Mouse (Mus musculus) hindbrain, embryonic 15.5 days (tissue): ENCODE measurements around the gene A3galt2. TPM values are rescaled to one million over a fixed set of nuclear protein-coding genes. Genes with fewer than 3 reads are reported as not detected.

ENCODE experiments used
- ATAC-seq: fragments of 200-750 bp; cut with Nextera tagmentation; 2 replicates; pipeline ENCODE4 v1.8.0; 2017; ENCODE audit warnings: low read depth, moderate number of reproducible peaks, moderate TSS enrichment; ENCODE audit not compliant: low FRiP score
- H3K27ac ChIP-seq: fragments of 300-500 bp; sonication (generic); replicated peaks from 2 replicates; pipeline ENCODE4 v1.5.1; 2015; ENCODE audit warnings: mild to moderate bottlenecking, inconsistent platforms
- H3K27me3 ChIP-seq: fragments of 300-500 bp; sonication (generic); 2 replicates; pipeline ENCODE4 v1.6.1; 2015; ENCODE audit warnings: control low read depth, inconsistent platforms
- H3K36me3 ChIP-seq: fragments of 300-500 bp; sonication (generic); 2 replicates; pipeline ENCODE4 v1.6.1; 2015; ENCODE audit warnings: control low read depth, inconsistent platforms
- H3K4me1 ChIP-seq: fragments of 300-500 bp; sonication (generic); replicated peaks from 2 replicates; pipeline ENCODE4 v1.6.1; 2015; ENCODE audit warnings: control low read depth, inconsistent platforms
- H3K4me2 ChIP-seq: fragments of 300-500 bp; sonication (generic); 2 replicates; pipeline ENCODE4 v1.6.1; 2015; ENCODE audit warnings: moderate library complexity, mild to moderate bottlenecking, inconsistent platforms
- H3K4me3 ChIP-seq: fragments of 300-500 bp; sonication (generic); 2 replicates; pipeline ENCODE4 v1.5.1; 2015; ENCODE audit warnings: mild to moderate bottlenecking, inconsistent platforms
- H3K9ac ChIP-seq: fragments of 300-500 bp; sonication (generic); 2 replicates; pipeline ENCODE4 v1.6.1; 2015; ENCODE audit warnings: inconsistent platforms
- H3K9me3 ChIP-seq: fragments of 300-500 bp; sonication (generic); 2 replicates; pipeline ENCODE4 v1.6.1; 2016; ENCODE audit warnings: control low read depth, inconsistent platforms
- WGBS: fragments of 180-500 bp; shearing (Covaris S2); methylation state at CpG from one replicate; pipeline ENCODE4 v1.1.7; 2015; 5-methylcytosine and 5-hydroxymethylcytosine counted together
- polyA plus RNA-seq: library from polyadenylated mRNA; unstranded; fragments of >200 nt; fragmentation: Nextera tagmentation; extraction: Ambion mirVana; gene quantifications from 2 replicates; pipeline ENCODE4 v1.2.1, GENCODE M21; 2015

Gene A3galt2
- polyA plus RNA-seq, 1 experiment from 2014 or later = 0.18 TPM

DNA sequence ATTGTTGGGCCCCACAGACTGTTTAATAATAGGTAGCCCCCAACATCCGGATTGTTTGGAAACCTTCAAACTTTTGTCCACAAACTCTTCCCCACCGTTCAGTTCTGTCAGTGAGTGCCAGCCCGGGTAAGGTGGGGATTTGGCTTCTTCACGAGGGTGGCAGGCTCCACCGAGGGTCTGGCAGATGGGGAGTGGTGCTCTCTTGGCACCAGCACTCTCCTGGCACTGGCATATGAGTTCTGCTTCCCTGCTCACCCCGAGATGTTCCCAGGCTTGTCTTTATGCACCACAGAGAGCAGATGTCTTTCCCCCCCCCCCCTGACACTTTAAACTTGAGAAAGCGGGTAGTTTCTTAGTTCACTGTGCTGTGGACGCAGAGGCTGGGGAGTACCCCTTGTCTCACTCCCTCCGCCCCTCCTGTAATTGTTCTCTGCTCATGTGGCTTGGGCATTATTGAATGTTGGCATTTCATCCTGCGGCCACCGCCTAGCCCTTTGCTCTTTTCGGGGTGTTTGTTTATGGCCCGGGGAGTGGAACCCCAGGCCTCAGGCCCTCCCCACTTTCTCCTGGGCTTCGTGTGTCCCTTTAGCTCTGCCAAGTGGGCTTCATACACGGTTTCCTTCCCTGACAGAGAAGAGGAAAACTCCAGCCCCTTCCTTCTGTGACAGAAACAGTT, 26.0 kb upstream of the A3galt2 start:
- ATAC-seq = peak; percentile 27; the same call in 1 of the 2 replicates

DNA sequence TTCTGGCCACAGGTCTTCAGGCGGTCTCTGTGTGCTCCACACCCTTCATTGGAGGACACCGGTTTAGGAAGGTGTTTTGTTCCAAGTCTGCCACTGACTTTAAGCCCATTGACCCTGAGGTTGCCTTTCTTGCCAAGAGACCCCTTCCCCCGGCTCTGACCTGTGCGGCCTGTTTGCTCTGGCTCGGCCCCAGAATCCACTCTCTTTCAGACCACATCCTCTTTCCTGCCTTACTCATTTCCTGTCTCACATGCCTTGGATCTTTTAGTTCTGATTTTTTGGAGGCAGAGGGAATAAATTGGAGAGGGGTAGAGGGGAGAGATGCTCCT, 25.5 kb upstream of the A3galt2 start:
- peaks cover 70% of the 10 kb centered on the region for H3K4me1 ChIP-seq

More for the DNA sequence above, 26.0 kb upstream of the A3galt2 start:
- Histone ChIP-seq H3K36me3 (peaks cover 5% of the 10 kb centered on the region; the same call in 1 of the 2 replicates), H3K9ac (peak overlapping the region; percentile 99), H3K27ac (peak overlapping the region; percentile 96), H3K4me3 (peak overlapping the region; percentile 94), H3K27me3 (no peaks in the 10 kb centered on the region), H3K4me1 (peaks cover 68% of the 10 kb centered on the region), H3K4me2 (peak overlapping the region; percentile 87), H3K9me3 (no peaks in the 10 kb centered on the region)
- WGBS = 3% methylated on average over 15 of the region's 15 CpGs

GRCm38 (mm10) chr4:128730271-128730670, 24.9 kb upstream of the A3galt2 start:
- Histone ChIP-seq H3K4me2 (peak overlapping the region; percentile 87), H3K9ac (0 out of 2 replicates have a peak overlapping the region, but pooled peaks have one; percentile 99), H3K27me3 (no peaks in the 10 kb centered on the region), H3K4me3 (peak overlapping the region; percentile 94), H3K9me3 (no peaks in the 10 kb centered on the region), H3K36me3 (peaks cover 5% of the 10 kb centered on the region; the same call in 1 of the 2 replicates), H3K4me1 (peaks cover 76% of the 10 kb centered on the region), H3K27ac (peak overlapping the region; percentile 96; the same call in 1 of the 2 replicates)
- WGBS = 29% methylated on average over 6 of the region's 6 CpGs
- ATAC-seq = no peak

More for the DNA sequence above, 25.5 kb upstream of the A3galt2 start:
- Histone ChIP-seq H3K27ac (peak overlapping the region; percentile 96), H3K36me3 (peaks cover 5% of the 10 kb centered on the region; the same call in 1 of the 2 replicates), H3K9ac (peak overlapping the region; percentile 99; the same call in 1 of the 2 replicates), H3K4me2 (peak overlapping the region; percentile 87), H3K9me3 (no peaks in the 10 kb centered on the region), H3K27me3 (no peaks in the 10 kb centered on the region), H3K4me3 (peak overlapping the region; percentile 94)
- 7% methylated on average over 5 of the region's 5 CpGs for WGBS
- no peak for ATAC-seq

- ATAC-seq = no peak
- peak overlapping the region; percentile 11; the same call in 1 of the 2 replicates for H3K4me2 ChIP-seq
These were observed 22.4 kb upstream of the A3galt2 start for GRCm38 (mm10) chr4:128732794-128733193.

DNA sequence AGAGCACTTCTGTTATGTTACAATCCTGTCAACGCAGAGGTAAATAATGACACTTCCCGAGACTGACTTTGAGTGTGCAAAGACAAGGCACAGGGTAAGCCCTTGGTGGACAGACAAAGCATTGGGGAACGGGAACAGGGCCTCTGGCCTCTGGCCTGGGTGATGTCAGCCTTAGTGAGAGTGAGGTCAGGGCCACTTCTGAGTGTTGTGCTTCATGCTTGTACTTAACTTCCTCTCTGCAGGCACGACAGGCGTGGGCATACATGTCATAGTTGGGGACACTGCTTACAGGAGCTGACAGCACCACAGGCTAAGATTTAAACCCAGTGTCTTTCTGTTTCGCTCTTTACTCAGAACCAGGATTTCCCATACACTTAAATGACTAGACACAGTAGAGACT, 21.7 kb upstream of the A3galt2 start:
- H3K4me3 ChIP-seq = no peak overlapping the region
- H3K9me3 ChIP-seq = no peaks in the 10 kb centered on the region
- no peak overlapping the region for H3K9ac ChIP-seq
- ATAC-seq = no peak
- no peaks in the 10 kb centered on the region for H3K27me3 ChIP-seq
- 26% methylated on average over 6 of the region's 6 CpGs for WGBS
- peaks cover 5% of the 10 kb centered on the region; the same call in 1 of the 2 replicates for H3K36me3 ChIP-seq
- H3K27ac ChIP-seq = peak overlapping the region; percentile 65; the same call in 1 of the 2 replicates
- H3K4me2 ChIP-seq = peak overlapping the region; percentile 11; the same call in 1 of the 2 replicates
- peaks cover 96% of the 10 kb centered on the region for H3K4me1 ChIP-seq

More at GRCm38 (mm10) chr4:128732794-128733193, 22.4 kb upstream of the A3galt2 start:
- no peak overlapping the region for H3K27ac ChIP-seq
- peaks cover 92% of the 10 kb centered on the region for H3K4me1 ChIP-seq
- H3K9ac ChIP-seq = no peak overlapping the region
- no peaks in the 10 kb centered on the region for H3K9me3 ChIP-seq
- H3K36me3 ChIP-seq = peaks cover 5% of the 10 kb centered on the region; the same call in 1 of the 2 replicates
- 33% methylated on average over 5 of the region's 5 CpGs for WGBS
- H3K4me3 ChIP-seq = no peak overlapping the region
- H3K27me3 ChIP-seq = no peaks in the 10 kb centered on the region

DNA sequence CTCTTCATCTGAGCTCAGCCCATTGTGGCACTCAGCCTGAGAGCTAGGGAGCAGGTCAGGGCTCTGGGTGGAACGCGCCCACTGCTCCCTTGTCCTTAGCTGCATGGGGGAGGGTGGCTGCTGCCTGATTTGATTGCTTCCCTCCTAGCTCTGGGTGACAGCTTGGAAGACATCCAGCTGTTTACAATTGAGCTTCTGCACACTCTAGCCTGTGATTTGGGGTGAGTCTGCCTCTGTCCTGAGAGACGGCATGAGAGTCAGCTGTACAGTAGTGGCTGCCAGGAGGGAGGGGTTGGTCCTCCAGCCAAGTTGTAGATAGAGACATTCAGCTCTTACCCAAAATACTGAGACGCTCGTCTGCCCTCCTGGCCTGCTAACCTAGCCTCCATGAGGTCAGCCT, 20.9 kb upstream of the A3galt2 start:
- peaks cover 90% of the 10 kb centered on the region for H3K4me1 ChIP-seq
- ATAC-seq = peak; percentile 80
- peak overlapping the region; percentile 23 for H3K4me2 ChIP-seq
- H3K9ac ChIP-seq = no peak overlapping the region
- H3K27me3 ChIP-seq = no peaks in the 10 kb centered on the region
- H3K36me3 ChIP-seq = peaks cover 5% of the 10 kb centered on the region; the same call in 1 of the 2 replicates
- H3K9me3 ChIP-seq = no peaks in the 10 kb centered on the region
- no peak overlapping the region for H3K4me3 ChIP-seq
- 13% methylated on average over 5 of the region's 5 CpGs for WGBS
- peak overlapping the region; percentile 65 for H3K27ac ChIP-seq

DNA sequence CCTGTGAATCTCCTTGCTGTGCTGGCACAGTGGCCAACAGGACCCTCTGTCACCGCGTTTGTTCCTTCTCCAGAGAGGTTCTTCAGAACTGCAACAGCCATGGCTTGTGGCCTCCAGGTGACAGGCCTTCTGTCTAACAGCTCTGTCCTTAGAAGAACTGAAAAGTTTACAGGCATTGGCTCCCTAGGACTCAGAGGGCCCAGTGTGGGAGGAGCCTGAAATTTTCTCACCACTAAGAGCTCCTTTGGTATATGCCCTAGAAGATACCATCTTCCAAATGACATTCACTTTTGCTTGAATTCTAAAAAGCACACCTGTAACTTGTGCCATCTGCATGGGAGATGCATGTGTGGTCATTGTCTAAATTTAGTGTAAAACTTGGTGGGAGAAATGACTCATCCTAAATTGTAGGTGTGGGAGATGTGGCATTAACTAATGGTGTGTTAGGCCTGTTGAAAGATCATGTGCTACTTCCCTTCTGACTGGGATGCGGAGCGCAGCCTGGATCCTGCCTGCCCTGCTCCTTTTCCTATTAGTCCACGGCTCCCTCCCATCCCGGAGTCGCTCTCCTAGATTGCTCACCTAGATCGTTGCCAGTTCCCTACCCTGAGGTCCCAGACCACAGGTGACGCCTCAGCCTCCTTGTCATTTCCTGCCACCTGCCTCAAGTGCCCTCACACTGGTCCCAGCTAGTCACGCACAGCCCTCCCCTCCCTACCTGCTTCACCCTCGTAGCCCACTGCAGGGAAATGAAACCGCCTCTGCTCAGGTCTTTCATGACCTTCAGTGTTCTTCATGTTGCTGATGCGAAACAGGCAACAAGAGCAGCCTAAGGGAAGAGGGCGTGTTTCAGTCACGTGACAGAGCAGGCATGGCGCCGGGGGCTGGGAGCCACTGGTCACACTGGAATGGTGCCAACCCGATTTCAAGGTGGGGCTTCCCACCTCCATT, 20.2 kb upstream of the A3galt2 start:
- H3K27ac ChIP-seq = peak overlapping the region; percentile 65
- WGBS = 60% methylated on average over 18 of the region's 18 CpGs
- H3K4me1 ChIP-seq = peaks cover 82% of the 10 kb centered on the region
- H3K9me3 ChIP-seq = no peaks in the 10 kb centered on the region
- no peak overlapping the region for H3K4me3 ChIP-seq
- no peak for ATAC-seq
- H3K9ac ChIP-seq = no peak overlapping the region
- H3K36me3 ChIP-seq = peaks cover 5% of the 10 kb centered on the region; the same call in 1 of the 2 replicates
- peak overlapping the region; percentile 23 for H3K4me2 ChIP-seq
- H3K27me3 ChIP-seq = no peaks in the 10 kb centered on the region

DNA sequence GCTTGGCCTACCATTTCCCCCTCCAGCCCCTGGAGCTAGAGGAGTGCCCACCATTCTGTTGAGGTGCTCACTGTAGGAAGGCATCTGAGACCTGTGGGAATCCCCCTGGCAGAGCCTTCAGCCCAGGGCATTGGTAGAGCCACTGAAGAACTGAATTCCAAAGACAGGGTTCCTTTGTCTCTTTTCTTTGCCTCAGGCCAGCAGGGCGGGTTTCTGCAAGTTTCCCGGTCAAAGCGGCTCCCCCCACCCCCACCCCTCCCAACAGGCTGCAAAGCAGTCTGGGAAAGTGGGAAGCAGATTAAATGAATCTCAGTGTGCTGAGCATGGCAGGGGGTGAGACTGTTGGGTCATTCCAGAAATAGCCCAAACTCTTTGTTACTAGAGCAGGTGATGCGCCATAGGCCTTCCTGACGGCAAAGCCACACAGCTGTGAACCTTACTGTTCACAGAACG, 18.0 kb upstream of the A3galt2 start:
- no peaks in the 10 kb centered on the region for H3K36me3 ChIP-seq
- ATAC-seq = 0 out of 2 replicates have a peak, but pooled peaks have one; percentile 28
- 7% methylated on average over 6 of the region's 6 CpGs for WGBS
- no peak overlapping the region for H3K4me3 ChIP-seq
- H3K27ac ChIP-seq = peak overlapping the region; percentile 81
- H3K4me1 ChIP-seq = peaks cover 67% of the 10 kb centered on the region
- H3K9me3 ChIP-seq = no peaks in the 10 kb centered on the region
- no peaks in the 10 kb centered on the region for H3K27me3 ChIP-seq
- H3K9ac ChIP-seq = no peak overlapping the region
- peak overlapping the region; percentile 30; the same call in 1 of the 2 replicates for H3K4me2 ChIP-seq

- H3K9ac ChIP-seq = no peak overlapping the region
- no peaks in the 10 kb centered on the region for H3K27me3 ChIP-seq
- no peak overlapping the region for H3K4me3 ChIP-seq
- WGBS = 52% methylated on average over 14 of the region's 14 CpGs
- H3K4me1 ChIP-seq = peaks cover 68% of the 10 kb centered on the region
- no peaks in the 10 kb centered on the region; the same call in 1 of the 2 replicates for H3K36me3 ChIP-seq
- ATAC-seq = no peak
- H3K9me3 ChIP-seq = no peaks in the 10 kb centered on the region
- no peak overlapping the region for H3K4me2 ChIP-seq
- H3K27ac ChIP-seq = peak overlapping the region; percentile 81
These were observed 17.1 kb upstream of the A3galt2 start for GRCm38 (mm10) chr4:128737825-128738610.

GRCm38 (mm10) chr4:128740878-128741277, 14.3 kb upstream of the A3galt2 start:
- H3K4me1 ChIP-seq = peaks cover 41% of the 10 kb centered on the region
- no peak overlapping the region for H3K27ac ChIP-seq
- no peak overlapping the region for H3K4me3 ChIP-seq
- no peaks in the 10 kb centered on the region for H3K27me3 ChIP-seq
- peaks cover 26% of the 10 kb centered on the region for H3K36me3 ChIP-seq
- no peak for ATAC-seq
- no peak overlapping the region for H3K4me2 ChIP-seq
- no peak overlapping the region for H3K9ac ChIP-seq
- no peaks in the 10 kb centered on the region for H3K9me3 ChIP-seq
- 64% methylated on average over 1 of the region's 1 CpGs for WGBS

DNA sequence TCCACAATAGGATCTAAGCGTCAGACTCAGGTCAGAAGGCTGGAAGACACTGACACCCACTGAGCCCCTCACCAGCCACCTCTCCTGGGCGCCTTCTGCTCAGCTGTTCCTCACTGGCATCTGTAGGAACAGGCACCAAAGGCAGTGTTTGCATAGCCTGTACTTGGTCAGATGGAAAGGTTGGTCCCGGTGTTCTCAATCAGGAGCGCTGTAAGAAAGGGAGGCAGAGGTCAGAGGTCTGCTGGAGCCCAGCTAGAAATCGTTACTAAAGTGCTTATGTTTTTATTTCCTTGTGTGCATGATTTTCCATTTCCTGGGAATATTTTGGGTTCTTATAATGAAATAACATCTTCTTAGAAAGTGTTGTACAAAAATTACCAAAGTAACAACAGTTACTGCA, 13.3 kb upstream of the A3galt2 start:
- no peak for ATAC-seq
- no peaks in the 10 kb centered on the region for H3K27me3 ChIP-seq
- H3K4me2 ChIP-seq = no peak overlapping the region
- no peak overlapping the region for H3K9ac ChIP-seq
- peaks cover 30% of the 10 kb centered on the region for H3K4me1 ChIP-seq
- peaks cover 37% of the 10 kb centered on the region for H3K36me3 ChIP-seq
- peak overlapping the region; percentile 40; the same call in 1 of the 2 replicates for H3K27ac ChIP-seq
- H3K4me3 ChIP-seq = no peak overlapping the region
- 36% methylated on average over 5 of the region's 5 CpGs for WGBS
- H3K9me3 ChIP-seq = no peaks in the 10 kb centered on the region
